In the genomic region with DNA sequence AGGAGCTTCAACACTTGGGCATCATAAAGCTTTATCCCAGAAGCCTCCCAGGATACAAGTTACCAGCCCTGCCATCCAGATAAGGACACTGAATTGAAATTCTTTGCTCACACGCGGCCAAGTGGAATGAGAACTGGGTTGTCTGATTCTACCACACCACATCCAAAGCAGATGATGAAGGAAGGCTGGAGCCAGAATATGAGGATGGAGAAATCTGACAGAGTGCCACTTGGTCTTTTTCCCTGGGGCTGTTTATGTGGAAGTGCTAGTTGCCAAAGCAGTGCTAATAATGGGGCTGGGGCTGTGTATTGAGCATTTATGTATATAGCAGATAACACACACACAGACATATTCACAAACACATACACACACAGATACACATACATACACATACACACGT, we compare ENCODE assay signal across 16 mouse cellular contexts.
DNase-seq lines count a peak whose midpoint lies in the region; ATAC-seq and TF ChIP-seq lines count a peak whose summit lies in the region.
"Had no signal": no experiment of that assay in that cellular context is flagged by ENCODE, and none has a peak within 500 bp of the region (broad histone marks: within the 10 kb centered on the region; RNA-seq: fewer than 3 reads in every experiment).

No protein-coding gene starts in this region.

- H3K4me1 ChIP-seq in intestine, embryonic 15.5 days (replicated peaks), result peaks cover 32% of the 10 kb centered on the region
- peaks cover 21% of the 10 kb centered on the region for H3K4me1 ChIP-seq in intestine, embryonic 16.5 days (ENCODE audit: control insufficient read depth, insufficient read depth, low read length)
- peaks cover 31% of the 10 kb centered on the region for H3K4me1 ChIP-seq in stomach, embryonic 15.5 days
- peaks cover 11% of the 10 kb centered on the region for H3K4me1 ChIP-seq in stomach, postnatal 0 days (replicated peaks; ENCODE audit: control insufficient read depth, insufficient read depth)
- H3K4me1 ChIP-seq in limb, embryonic 10.5 days, result peaks cover 47% of the 10 kb centered on the region

- DNase-seq in stomach, postnatal 0 days (ENCODE audit: low spot score), result no peak
- no peak for DNase-seq in limb, embryonic 10.5 days (ENCODE audit: low spot score)
- DNase-seq in thymus, postnatal 25 days, result no peak
- DNase-seq in gastrocnemius, postnatal 4 days (ENCODE audit: low spot score in 2 of 2), result no peak
- DNase-seq: adrenal gland, adult 8-10 months; adrenal gland, postnatal 36 days; cerebellum, adult 2 months had no signal

- 0 out of 2 replicates have a peak overlapping the region, but pooled peaks have one; percentile 17 for H3K27ac ChIP-seq in intestine, embryonic 15.5 days
- H3K27ac ChIP-seq in intestine, embryonic 16.5 days (ENCODE audit: low read length), result no peak overlapping the region
- H3K27ac ChIP-seq in stomach, embryonic 15.5 days, result 0 out of 2 replicates have a peak overlapping the region, but pooled peaks have one; percentile 16
- no peak overlapping the region; the same call in 1 of the 2 replicates for H3K27ac ChIP-seq in stomach, postnatal 0 days (replicated peaks)
- H3K27ac ChIP-seq in limb, embryonic 10.5 days, result peak overlapping the region; percentile 26; the same call in 1 of the 2 replicates
- H3K27ac ChIP-seq: forebrain, embryonic 15.5 days; heart, adult 2 months; heart, embryonic 15.5 days; hindbrain, embryonic 10.5 days; hindbrain, embryonic 14.5 days had no signal

- H3K9me3 ChIP-seq in intestine, embryonic 15.5 days, result no peaks in the 10 kb centered on the region
- H3K9me3 ChIP-seq in intestine, embryonic 16.5 days (ENCODE audit: control insufficient read depth, low read length), result no peaks in the 10 kb centered on the region
- H3K9me3 ChIP-seq in stomach, embryonic 15.5 days, result no peaks in the 10 kb centered on the region
- no peaks in the 10 kb centered on the region for H3K9me3 ChIP-seq in stomach, postnatal 0 days (ENCODE audit: control insufficient read depth, low read length)
- no peaks in the 10 kb centered on the region for H3K9me3 ChIP-seq in limb, embryonic 10.5 days (replicated peaks)
- H3K9me3 ChIP-seq: forebrain, embryonic 15.5 days; heart, embryonic 15.5 days; hindbrain, embryonic 10.5 days had no signal

- ATAC-seq in intestine, embryonic 15.5 days, result no peak
- no peak for ATAC-seq in intestine, embryonic 16.5 days
- ATAC-seq in stomach, embryonic 15.5 days (ENCODE audit: insufficient read depth, low FRiP score, low read depth), result no peak
- ATAC-seq in stomach, postnatal 0 days (ENCODE audit: low FRiP score, low TSS enrichment), result no peak

- no peaks in the 10 kb centered on the region for H3K36me3 ChIP-seq in intestine, embryonic 15.5 days
- H3K36me3 ChIP-seq in intestine, embryonic 16.5 days (ENCODE audit: control insufficient read depth, insufficient read depth, low read length), result no peaks in the 10 kb centered on the region
- no peaks in the 10 kb centered on the region for H3K36me3 ChIP-seq in stomach, embryonic 15.5 days
- H3K36me3 ChIP-seq in stomach, postnatal 0 days (ENCODE audit: control insufficient read depth, insufficient read depth, low read length), result no peaks in the 10 kb centered on the region
- H3K36me3 ChIP-seq in limb, embryonic 10.5 days, result no peaks in the 10 kb centered on the region
- H3K36me3 ChIP-seq: forebrain, embryonic 15.5 days; heart, embryonic 15.5 days; hindbrain, embryonic 10.5 days had no signal

- H3K27me3 ChIP-seq in intestine, embryonic 15.5 days (replicated peaks), result no peaks in the 10 kb centered on the region
- no peaks in the 10 kb centered on the region for H3K27me3 ChIP-seq in intestine, embryonic 16.5 days (replicated peaks; ENCODE audit: control insufficient read depth, insufficient read depth, low read length)
- no peaks in the 10 kb centered on the region for H3K27me3 ChIP-seq in stomach, embryonic 15.5 days (replicated peaks)
- H3K27me3 ChIP-seq in stomach, postnatal 0 days (ENCODE audit: control insufficient read depth, insufficient read depth, low read length), result no peaks in the 10 kb centered on the region
- H3K27me3 ChIP-seq in limb, embryonic 10.5 days (ENCODE audit: low read depth, poor library complexity, severe bottlenecking), result peaks cover 6% of the 10 kb centered on the region; the same call in 1 of the 2 replicates
- H3K27me3 ChIP-seq: forebrain, embryonic 15.5 days; heart, embryonic 15.5 days had no signal

- no peak for TF ChIP-seq EP300 in stomach, postnatal 0 days (optimal IDR thresholded peaks at IDR 0.05)

- H3K4me3 ChIP-seq in intestine, embryonic 15.5 days (replicated peaks), result no peak overlapping the region
- no peak overlapping the region for H3K4me3 ChIP-seq in intestine, embryonic 16.5 days (ENCODE audit: low read length)
- H3K4me3 ChIP-seq in stomach, embryonic 15.5 days (replicated peaks), result no peak overlapping the region
- no peak overlapping the region for H3K4me3 ChIP-seq in stomach, postnatal 0 days (ENCODE audit: low read depth, low read length)
- no peak overlapping the region for H3K4me3 ChIP-seq in limb, embryonic 10.5 days
- H3K4me3 ChIP-seq: forebrain, embryonic 15.5 days; heart, adult 2 months; heart, embryonic 15.5 days; hindbrain, embryonic 10.5 days had no signal

- H3K4me2 ChIP-seq in intestine, embryonic 15.5 days (replicated peaks), result no peak overlapping the region
- H3K4me2 ChIP-seq in intestine, embryonic 16.5 days (ENCODE audit: low read depth, low read length), result no peak overlapping the region
- H3K4me2 ChIP-seq in stomach, embryonic 15.5 days, result no peak overlapping the region
- no peak overlapping the region for H3K4me2 ChIP-seq in stomach, postnatal 0 days (replicated peaks; ENCODE audit: low read depth)
- H3K4me2 ChIP-seq: forebrain, embryonic 15.5 days; heart, embryonic 11.5 days; heart, embryonic 15.5 days; hindbrain, embryonic 14.5 days had no signal

- no peak overlapping the region for H3K9ac ChIP-seq in intestine, embryonic 15.5 days
- H3K9ac ChIP-seq in intestine, embryonic 16.5 days (ENCODE audit: low read depth, low read length), result no peak overlapping the region
- no peak overlapping the region for H3K9ac ChIP-seq in stomach, embryonic 15.5 days
- no peak overlapping the region for H3K9ac ChIP-seq in stomach, postnatal 0 days (ENCODE audit: low read length)
- H3K9ac ChIP-seq: forebrain, embryonic 15.5 days; heart, embryonic 15.5 days; hindbrain, embryonic 14.5 days had no signal

- WGBS in intestine, embryonic 15.5 days, result 66% methylated on average over 3 of the region's 3 CpGs
- 85% methylated on average over 3 of the region's 3 CpGs for WGBS in intestine, embryonic 16.5 days
- 73% methylated on average over 3 of the region's 3 CpGs for WGBS in stomach, embryonic 15.5 days
- WGBS in stomach, postnatal 0 days, result 77% methylated on average over 3 of the region's 3 CpGs
- WGBS in limb, embryonic 10.5 days, result 84% methylated on average over 3 of the region's 3 CpGs

- TF ChIP-seq CTCF in stomach, postnatal 0 days (IDR thresholded peaks at IDR 0.05; ENCODE audit: low read depth), result no peak

Comparison
In these comparisons a context has a peak if more than half of its experiments do, and no peak if none do; other contexts are left out.
1. H3K27ac ChIP-seq: peak in intestine, embryonic 15.5 days (single experiment), stomach, embryonic 15.5 days (single experiment) and limb, embryonic 10.5 days (single experiment); none in intestine, embryonic 16.5 days (single experiment) and stomach, postnatal 0 days (single experiment).